Mouse (Mus musculus) embryonic facial prominence, embryonic 10.5 days (tissue): ENCODE results near the gene Fanca. TPM values are rescaled to one million over a fixed set of nuclear protein-coding genes. Genes with fewer than 3 reads are reported as not detected.

ENCODE experiments used
- DNase-seq: peaks from one replicate; pipeline ENCODE4 v3.0.0-alpha.2; 2017; ENCODE audit warnings: low spot score
- H3K27ac ChIP-seq: fragments of 300-500 bp; sonication (generic); replicated peaks from 2 replicates; pipeline ENCODE4 v1.5.1; 2016; ENCODE audit warnings: mild to moderate bottlenecking
- H3K27me3 ChIP-seq: fragments of 300-500 bp; sonication (generic); replicated peaks from 2 replicates; pipeline ENCODE4 v1.6.1; 2016; ENCODE audit warnings: low read depth, mild to moderate bottlenecking; ENCODE audit not compliant: poor library complexity, severe bottlenecking
- H3K36me3 ChIP-seq: fragments of 300-500 bp; sonication (generic); replicated peaks from 2 replicates; pipeline ENCODE4 v1.6.1; 2016; ENCODE audit warnings: mild to moderate bottlenecking, moderate library complexity
- H3K4me1 ChIP-seq: fragments of 300-500 bp; sonication (generic); 2 replicates; pipeline ENCODE4 v1.6.1; 2016
- H3K4me3 ChIP-seq: fragments of 300-500 bp; sonication (generic); 2 replicates; pipeline ENCODE4 v1.5.1; 2016; ENCODE audit warnings: mild to moderate bottlenecking, moderate library complexity
- H3K9me3 ChIP-seq: fragments of 300-500 bp; sonication (generic); 2 replicates; pipeline ENCODE4 v1.6.1; 2016; ENCODE audit warnings: mild to moderate bottlenecking
- WGBS: fragments of 180-500 bp; shearing (Covaris S2); methylation state at CpG from one replicate; pipeline ENCODE4 v1.1.7; 2016; 5-methylcytosine and 5-hydroxymethylcytosine counted together
- polyA plus RNA-seq: library from polyadenylated mRNA; unstranded; fragments of >200 nt; fragmentation: Nextera tagmentation; extraction: Ambion mirVana; gene quantifications from 2 replicates; pipeline ENCODE4 v1.2.1, GENCODE M21; 2016

Fanca gene
- polyA plus RNA-seq, 1 experiment from 2014 or later = 49.4 TPM

DNA sequence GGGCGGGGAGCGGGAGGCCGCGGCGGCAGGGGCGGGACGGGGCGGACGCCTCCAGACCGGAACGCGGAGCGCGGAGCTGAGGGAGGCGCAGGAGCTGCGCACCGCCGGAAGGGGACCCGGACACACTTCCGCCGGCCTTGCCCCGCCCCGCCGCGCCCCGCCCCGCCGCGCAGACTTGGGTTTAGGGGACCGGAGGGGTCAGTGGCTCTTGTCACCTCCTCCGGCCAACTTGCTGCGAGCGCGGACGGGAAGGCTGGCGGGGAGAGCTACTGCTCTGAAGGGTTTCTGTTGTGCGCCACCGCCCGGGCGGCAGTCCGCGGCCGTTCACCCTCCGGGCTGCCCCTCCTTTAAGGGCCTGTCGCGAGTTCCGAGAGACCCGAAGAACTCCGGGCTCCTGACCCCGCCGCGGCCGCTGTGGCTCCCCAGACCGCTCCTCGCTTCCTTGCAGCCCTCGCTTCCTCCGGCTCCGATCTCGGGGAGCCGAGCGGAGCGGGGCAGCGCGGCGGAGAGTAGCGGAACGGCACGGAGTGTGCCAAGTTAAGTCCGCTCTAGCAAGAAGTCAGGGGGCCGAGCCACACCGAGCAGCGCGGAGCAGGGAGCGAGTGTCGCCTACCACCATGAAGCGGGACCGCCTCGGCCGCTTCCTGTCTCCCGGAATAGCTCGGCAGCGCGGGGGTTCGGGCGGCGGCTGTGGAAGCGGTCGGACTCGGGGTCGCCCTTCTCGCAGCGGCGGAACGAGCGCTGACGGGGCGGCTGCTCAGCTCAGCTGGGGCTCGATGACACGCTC lies 64.1 kb downstream of the Fanca start, which contains the start of the genes Zfp276 and Vps9d1:
TSS of gene Zfp276 (plus strand) at position 97 of the 787 bp plus-strand sequence.
TSS of gene Vps9d1 (minus strand) at position 250 of the 787 bp plus-strand sequence.
- WGBS = under 1% methylated on average over 99 of the region's 99 CpGs
- DNase-seq = peak; percentile 91
- H3K36me3 ChIP-seq = peaks cover 69% of the 10 kb centered on the region

GRCm38 (mm10) chr8:123253451-123254098 lies 64.8 kb downstream of the Fanca start:
- Histone ChIP-seq H3K4me3 (peak overlapping the region; percentile 95), H3K36me3 (peaks cover 69% of the 10 kb centered on the region), H3K9me3 (no peaks in the 10 kb centered on the region), H3K4me1 (peaks cover 49% of the 10 kb centered on the region), H3K27ac (peak overlapping the region; percentile 96), H3K27me3 (no peaks in the 10 kb centered on the region)
- WGBS = under 1% methylated on average over 40 of the region's 40 CpGs
- no peak for DNase-seq

More for the DNA sequence above, 64.1 kb downstream of the Fanca start, which contains the start of the genes Zfp276 and Vps9d1:
- Histone ChIP-seq H3K4me3 (peak within 1 kb of the TSS; percentile 95), H3K27ac (peak within 1 kb of the TSS; percentile 96), H3K4me1 (peaks cover 49% of the 10 kb centered on the region), H3K27me3 (no peaks in the 10 kb centered on the region), H3K9me3 (no peaks in the 10 kb centered on the region)

DNA sequence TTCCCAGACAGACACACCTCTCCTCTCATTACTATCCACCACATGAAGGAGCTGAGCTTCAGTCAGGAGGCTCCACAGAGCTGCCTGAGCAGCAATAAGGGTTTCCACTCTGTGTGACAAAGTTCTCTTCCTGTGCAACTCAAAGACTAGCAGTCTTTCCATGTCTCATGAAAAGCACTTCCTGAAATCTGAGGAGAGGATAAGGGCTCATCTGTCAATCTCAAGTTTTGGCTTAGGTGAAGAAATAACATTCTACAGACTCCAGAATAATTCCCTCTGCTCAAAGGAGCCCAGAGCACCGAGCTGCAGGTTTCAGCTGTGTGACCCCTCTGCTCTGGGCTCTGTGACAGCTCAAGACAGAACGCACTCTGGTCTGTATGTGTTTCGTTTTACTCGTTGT lies 65.5 kb downstream of the Fanca start:
- no peaks in the 10 kb centered on the region for H3K27me3 ChIP-seq
- no peak for DNase-seq
- WGBS = 49% methylated on average over 4 of the region's 4 CpGs

GRCm38 (mm10) chr8:123250940-123251339 lies 67.4 kb downstream of the Fanca start:
- Histone ChIP-seq H3K4me1 (peaks cover 36% of the 10 kb centered on the region), H3K27ac (no peak overlapping the region), H3K9me3 (no peaks in the 10 kb centered on the region), H3K4me3 (no peak overlapping the region), H3K36me3 (peaks cover 69% of the 10 kb centered on the region), H3K27me3 (no peaks in the 10 kb centered on the region)
- no peak for DNase-seq
- 91% methylated on average over 5 of the region's 5 CpGs for WGBS

More for the DNA sequence above, 65.5 kb downstream of the Fanca start:
- no peaks in the 10 kb centered on the region for H3K9me3 ChIP-seq
- peaks cover 49% of the 10 kb centered on the region for H3K4me1 ChIP-seq
- H3K27ac ChIP-seq = peak overlapping the region; percentile 96; the same call in 1 of the 2 replicates
- peaks cover 69% of the 10 kb centered on the region for H3K36me3 ChIP-seq
- peak overlapping the region; percentile 95 for H3K4me3 ChIP-seq

DNA sequence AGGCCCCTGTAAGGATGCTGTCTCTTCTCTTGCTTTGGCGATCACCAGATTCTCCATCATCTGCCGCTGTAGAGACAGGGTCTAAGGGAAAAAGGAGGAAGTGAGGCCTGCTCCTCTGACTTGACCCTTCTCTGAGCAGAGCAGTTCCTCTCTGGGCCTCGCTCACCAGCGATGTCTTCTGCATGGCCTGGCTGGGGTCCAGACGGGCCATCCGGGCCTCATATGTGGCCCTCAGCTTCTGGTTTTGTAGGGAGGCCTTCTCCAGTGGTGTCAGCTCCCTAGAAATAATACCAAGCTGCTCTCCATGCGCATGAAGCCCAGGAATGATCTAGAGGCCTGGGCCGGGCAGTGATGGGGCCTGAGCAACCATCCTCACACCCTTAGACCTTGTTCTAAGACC lies 69.8 kb downstream of the Fanca start:
- H3K27ac ChIP-seq = no peak overlapping the region
- H3K4me3 ChIP-seq = no peak overlapping the region
- WGBS = 94% methylated on average over 8 of the region's 8 CpGs
- H3K36me3 ChIP-seq = peaks cover 89% of the 10 kb centered on the region
- no peaks in the 10 kb centered on the region for H3K27me3 ChIP-seq
- H3K9me3 ChIP-seq = no peaks in the 10 kb centered on the region
- DNase-seq = no peak
- H3K4me1 ChIP-seq = peaks cover 19% of the 10 kb centered on the region

GRCm38 (mm10) chr8:123247748-123248147 lies 70.6 kb downstream of the Fanca start:
- WGBS = 94% methylated on average over 6 of the region's 6 CpGs
- Histone ChIP-seq H3K36me3 (peaks cover 97% of the 10 kb centered on the region), H3K27me3 (no peaks in the 10 kb centered on the region), H3K4me1 (peaks cover 10% of the 10 kb centered on the region), H3K9me3 (no peaks in the 10 kb centered on the region), H3K27ac (no peak overlapping the region), H3K4me3 (no peak overlapping the region)
- DNase-seq = no peak

DNA sequence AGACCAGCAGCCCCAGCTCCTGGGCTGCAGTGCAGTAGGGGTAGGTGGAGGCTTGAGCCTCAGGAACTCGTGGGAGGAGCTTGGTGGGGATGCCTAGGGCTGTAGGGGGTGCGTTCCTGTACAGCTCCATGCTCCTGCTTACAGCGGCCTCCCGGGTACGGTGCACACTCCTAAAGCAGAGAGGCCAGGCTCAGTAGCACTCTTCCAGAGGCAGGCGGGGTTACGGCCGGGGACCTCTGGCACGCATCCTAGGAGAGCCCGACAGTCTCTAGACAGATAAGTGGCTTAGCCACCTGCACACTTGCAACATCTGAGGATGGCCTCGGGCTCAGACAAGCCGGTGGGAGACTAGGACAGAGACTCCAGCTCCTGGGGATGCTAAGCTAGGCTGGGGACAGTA lies 72.8 kb downstream of the Fanca start:
- Histone ChIP-seq H3K27ac (no peak overlapping the region), H3K27me3 (no peaks in the 10 kb centered on the region), H3K4me1 (no peaks in the 10 kb centered on the region), H3K36me3 (peaks cover 93% of the 10 kb centered on the region), H3K4me3 (no peak overlapping the region), H3K9me3 (no peaks in the 10 kb centered on the region)
- WGBS = 88% methylated on average over 12 of the region's 12 CpGs
- no peak for DNase-seq

GRCm38 (mm10) chr8:123244382-123244781 lies 74.0 kb downstream of the Fanca start:
- H3K9me3 ChIP-seq = no peaks in the 10 kb centered on the region
- DNase-seq = no peak
- WGBS = 90% methylated on average over 4 of the region's 4 CpGs
- H3K27me3 ChIP-seq = no peaks in the 10 kb centered on the region
- no peak overlapping the region for H3K27ac ChIP-seq
- no peak overlapping the region for H3K4me3 ChIP-seq
- H3K4me1 ChIP-seq = no peaks in the 10 kb centered on the region
- peaks cover 81% of the 10 kb centered on the region for H3K36me3 ChIP-seq

DNA sequence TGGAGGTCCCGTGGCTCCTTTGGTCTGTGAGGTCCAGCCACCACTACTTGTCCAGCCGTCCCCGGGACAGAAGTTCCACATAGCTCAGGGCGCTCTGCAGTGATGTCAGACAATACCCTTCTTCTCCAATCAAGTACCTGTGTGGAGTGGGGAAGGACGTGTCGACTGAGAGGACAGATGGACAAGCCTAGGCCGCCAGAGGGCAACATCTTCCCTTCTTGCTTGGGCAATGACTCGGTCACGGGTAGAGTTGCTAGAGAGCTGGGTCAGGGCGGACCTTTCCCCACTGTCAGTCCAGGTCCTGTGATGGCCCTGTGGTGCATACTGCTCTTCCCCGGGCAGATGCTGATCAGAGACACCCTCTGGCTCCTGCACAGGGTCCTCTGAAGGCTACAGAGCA lies 75.3 kb downstream of the Fanca start:
- no peaks in the 10 kb centered on the region for H3K4me1 ChIP-seq
- H3K9me3 ChIP-seq = no peaks in the 10 kb centered on the region
- DNase-seq = no peak
- no peaks in the 10 kb centered on the region for H3K27me3 ChIP-seq
- WGBS = 69% methylated on average over 11 of the region's 11 CpGs
- no peak overlapping the region for H3K4me3 ChIP-seq
- H3K36me3 ChIP-seq = peaks cover 68% of the 10 kb centered on the region
- H3K27ac ChIP-seq = no peak overlapping the region

DNA sequence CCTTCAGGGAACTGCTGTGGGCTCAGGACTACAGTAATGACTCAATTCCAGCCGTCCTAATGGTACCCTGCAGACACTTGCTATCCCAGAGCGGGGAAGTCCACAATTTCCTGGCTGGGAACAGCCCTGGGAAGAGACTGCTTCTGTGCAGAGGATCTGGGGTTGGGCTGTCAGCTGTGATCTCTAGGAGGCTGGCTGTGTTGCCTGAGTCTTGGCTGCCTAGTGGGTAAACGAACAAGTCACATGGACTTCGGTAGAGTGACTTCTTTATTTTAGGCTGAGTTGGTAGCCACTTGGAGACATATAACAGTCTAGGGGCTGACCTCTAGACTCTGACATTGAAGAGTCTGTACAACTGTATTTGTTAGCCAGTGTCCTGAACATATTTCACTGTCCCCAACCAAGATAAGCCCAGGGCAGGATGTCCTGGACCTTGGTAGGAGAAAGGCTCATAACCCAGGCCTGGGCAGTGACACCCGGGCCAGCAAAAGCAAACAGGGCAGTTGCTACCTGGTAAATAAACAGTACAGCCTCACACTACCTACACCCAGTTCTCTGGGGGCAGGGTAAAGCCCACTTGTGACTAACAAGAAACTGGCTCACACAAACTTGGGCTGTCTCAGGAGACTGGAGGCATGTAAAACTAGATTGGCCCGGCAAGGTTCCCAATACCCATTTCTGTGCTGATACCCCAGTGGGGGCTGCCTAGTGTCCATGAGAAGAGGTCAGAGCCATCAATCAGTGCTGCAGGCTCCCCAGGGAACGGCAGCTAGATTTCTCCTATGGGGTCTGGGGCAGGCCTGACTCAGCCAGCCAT lies 76.1 kb downstream of the Fanca start:
- DNase-seq = no peak
- Histone ChIP-seq H3K27ac (no peak overlapping the region), H3K36me3 (peaks cover 60% of the 10 kb centered on the region), H3K4me1 (no peaks in the 10 kb centered on the region), H3K9me3 (no peaks in the 10 kb centered on the region), H3K27me3 (no peaks in the 10 kb centered on the region), H3K4me3 (no peak overlapping the region)
- 87% methylated on average over 7 of the region's 7 CpGs for WGBS

DNA sequence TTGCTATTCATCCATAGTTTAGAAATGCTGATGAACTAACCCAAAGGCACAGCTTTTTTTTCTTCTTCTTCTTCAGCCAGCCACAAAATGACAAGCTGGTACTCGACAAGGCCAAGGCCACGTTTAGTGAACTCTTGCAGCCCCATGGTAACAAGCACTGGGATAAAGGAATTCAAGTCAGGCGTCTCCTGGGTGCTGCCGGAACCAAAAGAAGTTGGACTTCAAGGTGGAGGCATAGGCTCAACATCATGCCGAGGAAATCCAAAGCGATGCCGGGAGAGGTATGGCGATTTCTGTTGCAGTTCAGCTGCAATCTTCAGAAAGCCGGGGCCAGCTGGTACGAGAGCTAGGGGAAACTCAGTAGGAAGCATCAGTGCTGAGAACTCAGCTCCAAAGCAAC lies 79.0 kb downstream of the Fanca start:
- H3K9me3 ChIP-seq = no peaks in the 10 kb centered on the region
- H3K4me3 ChIP-seq = no peak overlapping the region
- 92% methylated on average over 10 of the region's 10 CpGs for WGBS
- DNase-seq = no peak
- H3K27me3 ChIP-seq = peaks cover 27% of the 10 kb centered on the region
- H3K36me3 ChIP-seq = peaks cover 31% of the 10 kb centered on the region
- H3K4me1 ChIP-seq = peaks cover 20% of the 10 kb centered on the region
- H3K27ac ChIP-seq = no peak overlapping the region
